Mouse (Mus musculus) lung, postnatal 0 days (tissue): Measurements from ENCODE around the gene Slc25a31. TPM values are rescaled to one million over a fixed set of nuclear protein-coding genes. Genes with fewer than 3 reads are reported as not detected.

Source experiments
- ATAC-seq: fragments of 200-750 bp; cut with Nextera tagmentation; 2 replicates; pipeline ENCODE4 v1.8.0; 2017; ENCODE audit warnings: moderate library complexity
- DNase-seq: peaks from one replicate; pipeline ENCODE4 v3.0.0-alpha.2; 2016; ENCODE audit warnings: low spot score
- H3K27ac ChIP-seq: fragments of 300-500 bp; sonication (generic); 2 replicates; pipeline ENCODE4 v1.5.1; 2014; ENCODE audit warnings: antibody characterized with exemption, mild to moderate bottlenecking, low read length, mixed read lengths
- H3K27me3 ChIP-seq: fragments of 300-500 bp; sonication (generic); replicated peaks from 2 replicates; pipeline ENCODE4 v1.6.1; 2014; ENCODE audit warnings: low read length, mixed read lengths; ENCODE audit not compliant: insufficient read depth
- H3K36me3 ChIP-seq: fragments of 300-500 bp; sonication (generic); 2 replicates; pipeline ENCODE4 v1.6.1; 2014; ENCODE audit warnings: low read length, mixed read lengths; ENCODE audit not compliant: insufficient read depth
- H3K4me1 ChIP-seq: fragments of 300-500 bp; sonication (generic); 2 replicates; pipeline ENCODE4 v1.6.1; 2014; ENCODE audit warnings: antibody characterized with exemption, low read depth, low read length, mixed read lengths; ENCODE audit not compliant: insufficient read depth
- H3K4me2 ChIP-seq: fragments of 300-500 bp; sonication (generic); replicated peaks from 2 replicates; pipeline ENCODE4 v1.6.1; 2014; ENCODE audit warnings: low read depth, mild to moderate bottlenecking, low read length, moderate library complexity, mixed read lengths
- H3K4me3 ChIP-seq: fragments of 300-500 bp; sonication (generic); 2 replicates; pipeline ENCODE4 v1.5.1; 2014; ENCODE audit warnings: low read depth, low read length
- H3K9ac ChIP-seq: fragments of 300-500 bp; sonication (generic); replicated peaks from 2 replicates; pipeline ENCODE4 v1.6.1; 2014; ENCODE audit warnings: low read depth, mild to moderate bottlenecking
- H3K9me3 ChIP-seq: fragments of 300-500 bp; sonication (generic); 2 replicates; pipeline ENCODE4 v1.6.1; 2016; ENCODE audit warnings: low read length, mixed read lengths
- CTCF ChIP-seq: IDR thresholded peaks from 2 replicates; pipeline ENCODE4 v1.5.1; 2016; ENCODE audit warnings: antibody characterized with exemption, mild to moderate bottlenecking
- EP300 ChIP-seq: IDR thresholded peaks from 2 replicates; pipeline ENCODE4 v1.6.1; 2016; ENCODE audit warnings: antibody characterized with exemption, mild to moderate bottlenecking, control low read depth
- WGBS: fragments of 180-500 bp; shearing (Covaris S2); extraction: QIAGEN DNeasy Blood & Tissue Kit; methylation state at CpG from one replicate; pipeline ENCODE4 v1.1.7; 2014; 5-methylcytosine and 5-hydroxymethylcytosine counted together
- polyA plus RNA-seq: library from polyadenylated mRNA; unstranded; fragments of >200 nt; fragmentation: Nextera tagmentation; extraction: Ambion mirVana; gene quantifications from 2 replicates; pipeline ENCODE4 v1.2.1, GENCODE M21; 2015

The Slc25a31 gene
- polyA plus RNA-seq, 1 experiment from 2014 or later = 0.12 TPM

- TF ChIP-seq EP300 (no peak), CTCF (peak; percentile 18; the same call in 1 of the 2 replicates)
- Histone ChIP-seq H3K9ac (peak overlapping the region; percentile 35), H3K4me2 (peak overlapping the region; percentile 96), H3K27me3 (no peaks in the 10 kb centered on the region), H3K9me3 (no peaks in the 10 kb centered on the region), H3K4me3 (peak overlapping the region; percentile 71), H3K27ac (peak overlapping the region; percentile 70), H3K36me3 (no peaks in the 10 kb centered on the region), H3K4me1 (no peaks in the 10 kb centered on the region)
- 1% methylated on average over 42 of the region's 93 CpGs for WGBS
- ATAC-seq = peak; percentile 95
- DNase-seq = peak; percentile 91
These were observed 36.4 kb downstream of the Slc25a31 start for GRCm38 (mm10) chr3:40744836-40745660.

GRCm38 (mm10) chr3:40745661-40746547 is 37.2 kb downstream of the Slc25a31 start:
- Histone ChIP-seq H3K4me1 (no peaks in the 10 kb centered on the region), H3K27ac (peak overlapping the region; percentile 70; the same call in 1 of the 2 replicates), H3K4me2 (peak overlapping the region; percentile 96), H3K4me3 (peak overlapping the region; percentile 71), H3K27me3 (no peaks in the 10 kb centered on the region), H3K9ac (peak overlapping the region; percentile 35), H3K36me3 (no peaks in the 10 kb centered on the region), H3K9me3 (no peaks in the 10 kb centered on the region)
- WGBS = 2% methylated on average over 34 of the region's 37 CpGs
- DNase-seq (peak; percentile 81), ATAC-seq (peak; percentile 11; the same call in 1 of the 2 replicates)
- TF ChIP-seq CTCF (no peak), EP300 (peak; percentile 57)

GRCm38 (mm10) chr3:40760746-40761145 is 52.1 kb downstream of the Slc25a31 start:
- H3K27ac ChIP-seq = no peak overlapping the region
- no peak overlapping the region for H3K9ac ChIP-seq
- H3K27me3 ChIP-seq = no peaks in the 10 kb centered on the region
- no peak for ATAC-seq
- no peak overlapping the region for H3K4me3 ChIP-seq
- H3K4me1 ChIP-seq = no peaks in the 10 kb centered on the region
- 86% methylated on average over 3 of the region's 3 CpGs for WGBS
- no peaks in the 10 kb centered on the region; the same call in 1 of the 2 replicates for H3K36me3 ChIP-seq
- TF ChIP-seq EP300 (no peak), CTCF (no peak)
- H3K9me3 ChIP-seq = no peaks in the 10 kb centered on the region
- no peak overlapping the region for H3K4me2 ChIP-seq
- DNase-seq = no peak

- ATAC-seq = no peak
These were observed 52.7 kb downstream of the Slc25a31 start for GRCm38 (mm10) chr3:40761312-40761711.

More at GRCm38 (mm10) chr3:40761312-40761711, 52.7 kb downstream of the Slc25a31 start:
- Histone ChIP-seq H3K36me3 (no peaks in the 10 kb centered on the region; the same call in 1 of the 2 replicates), H3K4me3 (no peak overlapping the region), H3K9ac (no peak overlapping the region), H3K9me3 (no peaks in the 10 kb centered on the region), H3K27me3 (no peaks in the 10 kb centered on the region), H3K4me2 (no peak overlapping the region), H3K27ac (no peak overlapping the region), H3K4me1 (no peaks in the 10 kb centered on the region)
- TF ChIP-seq CTCF (no peak), EP300 (no peak)
- 78% methylated on average over 2 of the region's 2 CpGs for WGBS
- DNase-seq = no peak

Other genes starting within 250 kb of the Slc25a31 start
- 1.1 and 1.8 TPM in 2 replicates for gene Intu, start 177.6 kb upstream of the Slc25a31 start, polyA plus RNA-seq
- 22.5 and 26.6 TPM in 2 replicates for gene Hspa4l, start 35.6 kb downstream of the Slc25a31 start, polyA plus RNA-seq
- 8.9 and 9.2 TPM in 2 replicates for gene Plk4, start 91.2 kb downstream of the Slc25a31 start, polyA plus RNA-seq
- 7.1 and 8.9 TPM in 2 replicates for gene Mfsd8, start 138.0 kb downstream of the Slc25a31 start, polyA plus RNA-seq
- 4.7 and 5.9 TPM in 2 replicates for gene Abhd18, start 138.1 kb downstream of the Slc25a31 start, polyA plus RNA-seq
- gene 1700034I23Rik, start 193.7 kb downstream of the Slc25a31 start, polyA plus RNA-seq = 0.08 TPM in 1 of 2 replicates, not detected in the other
- 6.6 and 7.2 TPM in 2 replicates for gene Larp1b, start 241.0 kb downstream of the Slc25a31 start, polyA plus RNA-seq